Mouse (Mus musculus): ENCODE measurements around the gene Oas3. TPM values are rescaled to one million over a fixed set of nuclear protein-coding genes. Genes with fewer than 3 reads are reported as not detected.

Oas3 gene
- polyA plus RNA-seq, 1 experiment, result 4.7 TPM

GRCm38 (mm10) chr5:120793043-120793442, 15.6 kb upstream of the Oas3 start:
- no peaks in the 10 kb centered on the region for H3K4me1 ChIP-seq
- peaks cover 63% of the 10 kb centered on the region for H3K27me3 ChIP-seq (replicated peaks)
- no peak overlapping the region for H3K4me3 ChIP-seq (replicated peaks)
- TF ChIP-seq FLI1 (IDR thresholded peaks at IDR 0.05; ENCODE audit: low read length) (no peak), GATA1 (IDR thresholded peaks at IDR 0.05; ENCODE audit: borderline replicate concordance, low read length) (no peak)
- no peaks in the 10 kb centered on the region for H3K36me3 ChIP-seq (replicated peaks; ENCODE audit: low read length)
- no peaks in the 10 kb centered on the region for H3K9me3 ChIP-seq

DNA sequence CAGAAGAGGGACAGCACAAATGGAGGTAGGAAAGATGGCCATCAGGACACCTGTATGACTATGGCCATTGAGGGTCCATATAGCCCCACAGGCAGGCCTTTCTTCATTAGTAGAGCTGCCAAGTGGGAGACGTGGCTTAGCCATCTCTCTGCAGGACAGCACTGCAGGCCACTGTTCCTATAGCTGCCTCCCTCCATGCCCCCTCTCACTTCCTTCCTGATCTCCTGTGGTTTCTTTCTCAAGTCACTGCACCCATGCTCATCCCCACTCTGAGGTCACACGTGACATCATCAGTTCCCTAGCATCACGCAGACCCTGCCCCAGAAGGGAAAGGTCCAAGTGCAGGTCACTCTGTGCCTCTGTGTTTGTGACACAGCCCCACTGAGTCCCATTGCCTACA, 9.6 kb upstream of the Oas3 start:
- TF ChIP-seq FLI1 (IDR thresholded peaks at IDR 0.05; ENCODE audit: low read length) (no peak), GATA1 (IDR thresholded peaks at IDR 0.05; ENCODE audit: borderline replicate concordance, low read length) (no peak)
- H3K9me3 ChIP-seq, result peaks cover 8% of the 10 kb centered on the region; the same call in 1 of the 2 replicates
- peaks cover 14% of the 10 kb centered on the region for H3K4me1 ChIP-seq
- peaks cover 73% of the 10 kb centered on the region for H3K27me3 ChIP-seq (replicated peaks)
- H3K36me3 ChIP-seq (replicated peaks; ENCODE audit: low read length), result no peaks in the 10 kb centered on the region
- H3K4me3 ChIP-seq (replicated peaks), result no peak overlapping the region

DNA sequence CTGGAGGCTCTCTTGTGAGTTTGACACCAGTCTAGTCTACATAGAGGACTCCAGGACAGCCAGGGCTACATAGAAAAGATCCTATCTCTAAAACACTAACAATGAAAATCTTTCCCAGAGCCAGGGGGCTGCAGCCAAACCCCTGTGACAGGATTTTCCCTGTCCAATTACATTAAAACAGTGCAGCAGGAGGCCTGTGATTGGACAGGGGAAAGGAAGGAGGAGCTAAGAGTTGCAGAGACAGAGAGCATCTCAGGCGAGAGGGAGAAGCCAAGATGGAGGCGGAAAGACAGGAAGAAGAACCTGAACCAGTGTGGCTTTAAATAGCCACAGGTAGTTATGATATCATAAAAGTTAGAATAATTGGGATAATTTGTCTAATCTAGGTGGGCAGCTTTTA, 5.0 kb upstream of the Oas3 start:
- peaks cover 8% of the 10 kb centered on the region; the same call in 1 of the 2 replicates for H3K9me3 ChIP-seq
- peaks cover 48% of the 10 kb centered on the region for H3K4me1 ChIP-seq
- H3K27me3 ChIP-seq (replicated peaks), result peaks cover 72% of the 10 kb centered on the region
- TF ChIP-seq FLI1 (IDR thresholded peaks at IDR 0.05; ENCODE audit: low read length) (no peak), GATA1 (IDR thresholded peaks at IDR 0.05; ENCODE audit: borderline replicate concordance, low read length) (no peak)
- no peak overlapping the region for H3K4me3 ChIP-seq (replicated peaks)
- H3K36me3 ChIP-seq (replicated peaks; ENCODE audit: low read length), result no peaks in the 10 kb centered on the region

DNA sequence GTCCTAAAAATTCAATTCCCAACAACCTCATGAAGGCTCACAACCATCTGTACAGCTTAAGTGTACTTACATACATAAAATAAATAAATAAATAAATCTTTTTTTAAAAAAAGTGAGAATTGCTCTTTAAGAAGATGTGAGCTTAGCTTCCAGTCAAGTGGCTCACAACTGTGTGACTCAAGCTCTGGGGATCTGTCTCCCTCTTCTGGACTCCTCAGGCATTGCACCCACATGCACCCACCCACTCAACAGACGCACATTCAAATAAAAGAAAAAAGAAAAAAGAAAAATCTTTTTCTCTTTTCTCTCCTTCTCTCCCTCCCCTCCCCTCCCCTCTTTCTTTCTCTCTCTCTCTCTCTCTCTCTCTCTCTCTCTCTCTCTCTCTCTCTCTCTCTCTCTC, 4.2 kb upstream of the Oas3 start:
- TF ChIP-seq FLI1 (IDR thresholded peaks at IDR 0.05; ENCODE audit: low read length) (no peak), GATA1 (IDR thresholded peaks at IDR 0.05; ENCODE audit: borderline replicate concordance, low read length) (no peak)
- Histone ChIP-seq H3K4me3 (replicated peaks) (no peak overlapping the region), H3K4me1 (peaks cover 48% of the 10 kb centered on the region), H3K9me3 (peaks cover 8% of the 10 kb centered on the region; the same call in 1 of the 2 replicates), H3K36me3 (replicated peaks; ENCODE audit: low read length) (no peaks in the 10 kb centered on the region), H3K27me3 (replicated peaks) (peaks cover 73% of the 10 kb centered on the region)

- H3K9me3 ChIP-seq, result peaks cover 8% of the 10 kb centered on the region; the same call in 1 of the 2 replicates
- H3K27me3 ChIP-seq (replicated peaks), result peaks cover 74% of the 10 kb centered on the region
- H3K4me3 ChIP-seq (replicated peaks), result no peak overlapping the region
- no peaks in the 10 kb centered on the region for H3K36me3 ChIP-seq (replicated peaks; ENCODE audit: low read length)
- TF ChIP-seq GATA1 (IDR thresholded peaks at IDR 0.05; ENCODE audit: borderline replicate concordance, low read length) (no peak), FLI1 (IDR thresholded peaks at IDR 0.05; ENCODE audit: low read length) (no peak)
- peaks cover 60% of the 10 kb centered on the region for H3K4me1 ChIP-seq
Measured at GRCm38 (mm10) chr5:120779922-120780321, 2.5 kb upstream of the Oas3 start.

DNA sequence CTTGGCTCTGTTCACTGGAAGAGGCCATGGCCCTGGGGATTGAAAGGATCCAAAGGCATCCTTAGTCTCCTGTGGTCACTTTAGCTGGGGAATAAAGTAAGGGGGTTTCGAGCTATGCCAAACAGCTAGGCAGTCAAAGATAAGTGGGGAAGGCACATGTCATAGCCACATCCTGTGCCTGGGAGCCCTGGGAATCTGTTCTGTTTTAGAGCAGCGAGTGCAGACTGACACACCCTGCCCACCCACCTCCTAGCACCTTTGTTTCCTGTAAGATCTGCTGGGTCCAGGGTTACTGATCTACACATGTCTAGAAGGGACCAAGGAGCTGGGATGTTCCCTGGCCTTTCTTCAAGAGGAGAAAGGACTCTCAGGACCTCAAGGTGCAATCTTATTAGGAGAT, 1.5 kb upstream of the Oas3 start:
- Histone ChIP-seq H3K27me3 (replicated peaks) (peaks cover 78% of the 10 kb centered on the region), H3K4me1 (peaks cover 65% of the 10 kb centered on the region), H3K4me3 (replicated peaks) (peak overlapping the region; percentile 46), H3K36me3 (replicated peaks; ENCODE audit: low read length) (no peaks in the 10 kb centered on the region), H3K9me3 (peaks cover 8% of the 10 kb centered on the region; the same call in 1 of the 2 replicates)
- no peak for TF ChIP-seq FLI1 (IDR thresholded peaks at IDR 0.05; ENCODE audit: low read length)
- TF ChIP-seq GATA1 (IDR thresholded peaks at IDR 0.05; ENCODE audit: borderline replicate concordance, low read length), result no peak

GRCm38 (mm10) chr5:120776801-120777200, 660 bp downstream of the Oas3 start:
- peak overlapping the region; percentile 72 for H3K4me3 ChIP-seq (replicated peaks)
- peaks cover 65% of the 10 kb centered on the region for H3K4me1 ChIP-seq
- TF ChIP-seq GATA1 (IDR thresholded peaks at IDR 0.05; ENCODE audit: borderline replicate concordance, low read length) (no peak), FLI1 (IDR thresholded peaks at IDR 0.05; ENCODE audit: low read length) (no peak)
- H3K36me3 ChIP-seq (replicated peaks; ENCODE audit: low read length), result no peaks in the 10 kb centered on the region
- no peaks in the 10 kb centered on the region for H3K9me3 ChIP-seq
- peaks cover 83% of the 10 kb centered on the region for H3K27me3 ChIP-seq (replicated peaks)

- peaks cover 8% of the 10 kb centered on the region for H3K9me3 ChIP-seq
- peak overlapping the region; percentile 60 for H3K4me3 ChIP-seq (replicated peaks)
- H3K4me1 ChIP-seq, result peaks cover 60% of the 10 kb centered on the region
- peaks cover 88% of the 10 kb centered on the region for H3K27me3 ChIP-seq (replicated peaks)
- peaks cover 6% of the 10 kb centered on the region for H3K36me3 ChIP-seq (replicated peaks; ENCODE audit: low read length)
- TF ChIP-seq GATA1 (IDR thresholded peaks at IDR 0.05; ENCODE audit: borderline replicate concordance, low read length), result no peak
- no peak for TF ChIP-seq FLI1 (IDR thresholded peaks at IDR 0.05; ENCODE audit: low read length)
Measured at GRCm38 (mm10) chr5:120775287-120775985, 2.0 kb downstream of the Oas3 start.

- TF ChIP-seq GATA1 (IDR thresholded peaks at IDR 0.05; ENCODE audit: borderline replicate concordance, low read length), result no peak
- TF ChIP-seq FLI1 (IDR thresholded peaks at IDR 0.05; ENCODE audit: low read length), result no peak
- Histone ChIP-seq H3K27me3 (replicated peaks) (peaks cover 75% of the 10 kb centered on the region), H3K4me1 (no peaks in the 10 kb centered on the region; the same call in 1 of the 2 replicates), H3K9me3 (peaks cover 28% of the 10 kb centered on the region), H3K36me3 (replicated peaks; ENCODE audit: low read length) (peaks cover 17% of the 10 kb centered on the region), H3K4me3 (replicated peaks) (no peak overlapping the region)
Measured at GRCm38 (mm10) chr5:120769396-120769795, 8.1 kb downstream of the Oas3 start.

- Histone ChIP-seq H3K36me3 (replicated peaks; ENCODE audit: low read length) (peaks cover 15% of the 10 kb centered on the region), H3K4me3 (replicated peaks) (no peak overlapping the region)
- no peak for TF ChIP-seq GATA1 (IDR thresholded peaks at IDR 0.05; ENCODE audit: borderline replicate concordance, low read length)
- TF ChIP-seq FLI1 (IDR thresholded peaks at IDR 0.05; ENCODE audit: low read length), result no peak
Measured at GRCm38 (mm10) chr5:120765010-120765409, 12.5 kb downstream of the Oas3 start.

More at GRCm38 (mm10) chr5:120765010-120765409, 12.5 kb downstream of the Oas3 start:
- H3K4me1 ChIP-seq, result no peaks in the 10 kb centered on the region
- peaks cover 63% of the 10 kb centered on the region for H3K27me3 ChIP-seq (replicated peaks)
- peaks cover 29% of the 10 kb centered on the region for H3K9me3 ChIP-seq
